Mouse (Mus musculus): ENCODE measurements around the gene Crygn. TPM values are rescaled to one million over a fixed set of nuclear protein-coding genes. Genes with fewer than 3 reads are reported as not detected.

Gene Crygn
- polyA plus RNA-seq (2017; shearing (Covaris generic)), result 1.5 TPM

DNA sequence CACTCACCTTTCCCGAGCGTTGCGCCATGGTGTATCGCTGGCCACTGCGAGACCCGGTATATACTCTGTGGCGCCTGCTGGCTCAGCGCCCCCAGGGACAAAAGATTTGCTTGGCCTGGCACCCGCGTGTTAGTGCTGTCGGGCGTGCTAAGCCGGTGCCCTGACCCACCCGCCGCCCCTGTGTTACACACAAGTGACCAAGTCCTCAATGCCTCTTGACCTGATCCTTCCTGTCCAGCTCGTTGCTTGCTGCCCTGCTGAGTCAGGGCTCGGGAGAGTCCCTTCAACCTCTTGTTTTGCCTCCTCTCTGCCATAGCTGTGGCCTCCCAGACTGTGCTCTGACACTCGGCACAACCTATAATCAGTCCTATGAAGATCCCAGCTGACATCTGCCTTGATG is at the start of gene Crygn:
Gene Crygn (minus strand): TSS at position 193 of the 400 bp plus-strand sequence.

DNA sequence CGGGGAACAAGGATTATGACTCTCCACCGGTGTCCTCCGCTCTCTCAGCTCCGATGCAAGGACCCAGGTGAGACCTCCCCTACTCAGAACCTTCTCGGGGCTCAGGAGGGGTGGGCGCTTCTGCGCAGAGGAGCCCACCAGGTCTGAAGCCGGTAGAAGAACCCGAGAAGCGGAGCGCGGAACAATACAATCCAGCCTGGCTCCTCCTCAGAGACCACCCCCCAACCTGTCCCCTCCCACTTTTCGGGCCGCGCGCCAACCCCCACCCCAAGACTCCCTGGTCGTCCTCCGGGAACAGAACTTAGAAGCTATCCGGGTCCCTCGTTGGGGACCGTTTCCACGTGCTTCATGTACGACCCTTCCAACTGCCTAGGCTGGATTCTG is 27.3 kb downstream of the Crygn start, which contains the start of gene Wdr86:
Gene Wdr86 (minus strand): TSS at position 240 of the 384 bp plus-strand sequence.

Other genes with a start within 250 kb of the Crygn start
- not detected for gene Gbx1, start 230.8 kb downstream of the Crygn start, polyA plus RNA-seq (2017; shearing (Covaris generic))
- gene Asb10, start 217.0 kb downstream of the Crygn start, polyA plus RNA-seq (2017; shearing (Covaris generic)), result not detected
- not detected for gene 4931409K22Rik, start 201.2 kb downstream of the Crygn start, polyA plus RNA-seq (2017; shearing (Covaris generic))
- 100.0 TPM for gene Abcf2, start 180.5 kb downstream of the Crygn start, polyA plus RNA-seq (2017; shearing (Covaris generic))
- 38.5 TPM for gene Chpf2, start 171.3 kb downstream of the Crygn start, polyA plus RNA-seq (2017; shearing (Covaris generic))
- 1.2 TPM for gene Smarcd3, start 133.6 kb downstream of the Crygn start, polyA plus RNA-seq (2017; shearing (Covaris generic))
- gene Nub1, start 72.5 kb downstream of the Crygn start, polyA plus RNA-seq (2017; shearing (Covaris generic)), result 104 TPM
- 0.35 TPM for gene Wdr86, start 27.3 kb downstream of the Crygn start, polyA plus RNA-seq (2017; shearing (Covaris generic))
- 53.5 TPM for gene Rheb, start 84.6 kb upstream of the Crygn start, polyA plus RNA-seq (2017; shearing (Covaris generic))

All from CD4-positive, CD25-positive, alpha-beta regulatory T cell, adult 9 weeks (primary cell).